Mouse (Mus musculus) kidney, embryonic 14.5 days (tissue): ENCODE data around the gene Thap2. TPM values are rescaled to one million over a fixed set of nuclear protein-coding genes. Genes with fewer than 3 reads are reported as not detected.
A peak's percentile ranks its signal among the peaks of the same experiment; 100 is the strongest.

ENCODE experiments used
- ATAC-seq: fragments of 200-750 bp; cut with Nextera tagmentation; 2 replicates; pipeline ENCODE4 v1.8.0; 2017; ENCODE audit warnings: moderate number of reproducible peaks, mild to moderate bottlenecking, moderate TSS enrichment, moderate library complexity; ENCODE audit not compliant: low FRiP score, low TSS enrichment
- H3K27ac ChIP-seq: fragments of 300-500 bp; sonication (generic); 2 replicates; pipeline ENCODE4 v1.5.1; 2014; ENCODE audit warnings: low read depth, mild to moderate bottlenecking, low read length, moderate library complexity, mixed read lengths
- H3K27me3 ChIP-seq: fragments of 300-500 bp; sonication (generic); 2 replicates; pipeline ENCODE4 v1.6.1; 2014; ENCODE audit warnings: mild to moderate bottlenecking, low read length; ENCODE audit not compliant: control insufficient read depth, insufficient read depth
- H3K36me3 ChIP-seq: fragments of 300-500 bp; sonication (generic); 2 replicates; pipeline ENCODE4 v1.6.1; 2014; ENCODE audit warnings: low read length, mixed read lengths; ENCODE audit not compliant: control insufficient read depth, insufficient read depth
- H3K4me1 ChIP-seq: fragments of 300-500 bp; sonication (generic); 2 replicates; pipeline ENCODE4 v1.6.1; 2014; ENCODE audit warnings: low read length, mixed read lengths; ENCODE audit not compliant: control insufficient read depth, insufficient read depth
- H3K4me2 ChIP-seq: fragments of 300-500 bp; sonication (generic); replicated peaks from 2 replicates; pipeline ENCODE4 v1.6.1; 2014; ENCODE audit warnings: low read depth, mild to moderate bottlenecking, low read length
- H3K4me3 ChIP-seq: fragments of 300-500 bp; sonication (generic); 2 replicates; pipeline ENCODE4 v1.5.1; 2014; ENCODE audit warnings: mild to moderate bottlenecking, low read length
- H3K9ac ChIP-seq: fragments of 300-500 bp; sonication (generic); 2 replicates; pipeline ENCODE4 v1.6.1; 2014; ENCODE audit warnings: low read depth, mild to moderate bottlenecking, low read length, moderate library complexity
- H3K9me3 ChIP-seq: fragments of 300-500 bp; sonication (generic); 2 replicates; pipeline ENCODE4 v1.6.1; 2016; ENCODE audit warnings: low read length; ENCODE audit not compliant: control insufficient read depth
- WGBS: fragments of 180-500 bp; shearing (Covaris S2); extraction: QIAGEN DNeasy Blood & Tissue Kit; methylation state at CpG from one replicate; pipeline ENCODE4 v1.1.7; 2014; 5-methylcytosine and 5-hydroxymethylcytosine counted together
- polyA plus RNA-seq: library from polyadenylated mRNA; unstranded; fragments of >200 nt; fragmentation: Nextera tagmentation; extraction: Ambion mirVana; gene quantifications from 2 replicates; pipeline ENCODE4 v1.2.1, GENCODE M21; 2014

The Thap2 gene
- polyA plus RNA-seq, 1 experiment from 2014 or later = 21.5 TPM

DNA sequence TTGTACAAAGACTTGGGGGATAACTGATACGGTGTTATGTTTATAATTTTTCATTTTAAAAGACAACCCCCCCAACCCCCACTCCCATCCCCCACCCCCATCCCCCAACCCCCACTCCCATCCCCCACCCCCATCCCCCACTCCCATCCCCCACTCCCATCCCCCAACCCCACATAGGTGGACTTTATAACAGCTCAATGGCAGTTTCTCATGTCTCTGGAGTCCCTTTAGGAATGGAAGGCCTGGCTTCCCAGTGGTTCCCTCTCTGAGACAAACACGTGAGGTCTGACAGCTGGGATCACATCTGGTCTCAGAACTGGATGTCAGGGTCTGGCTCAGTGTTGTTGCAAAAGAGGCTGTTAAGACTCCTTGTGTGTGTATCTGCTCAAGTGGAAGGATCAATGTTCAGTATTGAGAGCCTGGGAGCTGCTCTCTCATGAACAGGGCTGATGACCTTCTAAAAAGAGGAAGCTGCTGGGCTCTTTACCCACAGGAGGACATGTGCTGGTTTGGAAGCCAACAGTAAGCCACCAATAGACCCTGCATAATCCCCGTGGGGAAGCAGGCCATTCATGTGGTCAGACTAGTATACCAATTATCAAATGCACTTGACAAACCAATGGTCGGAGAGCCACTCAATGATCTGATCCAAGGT is 41.3 kb downstream of the Thap2 start:
- H3K4me3 ChIP-seq = no peak overlapping the region
- H3K4me2 ChIP-seq = no peak overlapping the region
- H3K36me3 ChIP-seq = peaks cover 11% of the 10 kb centered on the region; the same call in 1 of the 2 replicates
- no peak overlapping the region for H3K9ac ChIP-seq
- no peaks in the 10 kb centered on the region for H3K4me1 ChIP-seq
- no peak overlapping the region for H3K27ac ChIP-seq
- no peaks in the 10 kb centered on the region for H3K9me3 ChIP-seq
- ATAC-seq = no peak
- no peaks in the 10 kb centered on the region for H3K27me3 ChIP-seq
- 91% methylated on average over 4 of the region's 4 CpGs for WGBS

DNA sequence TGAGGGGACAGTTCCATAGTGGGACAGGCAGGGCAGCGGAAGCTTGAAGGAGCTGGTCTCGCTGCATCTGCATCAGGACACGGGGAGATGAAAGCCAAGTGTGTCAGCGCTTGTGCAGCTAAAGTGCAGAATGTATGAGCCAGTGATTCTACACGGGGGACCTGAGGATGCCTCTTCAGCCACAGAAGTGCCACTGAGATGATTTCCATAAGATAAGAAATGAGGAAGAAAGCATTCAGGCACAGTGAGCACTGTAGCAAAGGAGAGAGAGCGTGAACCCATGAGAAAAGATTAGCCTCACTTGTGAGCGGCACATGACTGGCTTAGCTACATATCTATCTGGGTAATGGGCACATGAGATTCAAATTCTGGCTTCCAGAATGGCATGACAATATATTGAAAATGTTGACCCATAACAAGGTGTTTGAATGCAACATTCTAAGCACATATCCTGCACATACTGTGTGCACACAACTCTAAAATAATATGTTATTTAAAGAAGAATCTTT is 44.4 kb downstream of the Thap2 start:
- H3K4me1 ChIP-seq = no peaks in the 10 kb centered on the region
- H3K4me2 ChIP-seq = no peak overlapping the region
- 92% methylated on average over 7 of the region's 7 CpGs for WGBS
- H3K9me3 ChIP-seq = no peaks in the 10 kb centered on the region
- H3K9ac ChIP-seq = no peak overlapping the region
- ATAC-seq = no peak
- no peaks in the 10 kb centered on the region for H3K27me3 ChIP-seq
- H3K4me3 ChIP-seq = no peak overlapping the region
- H3K27ac ChIP-seq = no peak overlapping the region
- peaks cover 9% of the 10 kb centered on the region; the same call in 1 of the 2 replicates for H3K36me3 ChIP-seq

DNA sequence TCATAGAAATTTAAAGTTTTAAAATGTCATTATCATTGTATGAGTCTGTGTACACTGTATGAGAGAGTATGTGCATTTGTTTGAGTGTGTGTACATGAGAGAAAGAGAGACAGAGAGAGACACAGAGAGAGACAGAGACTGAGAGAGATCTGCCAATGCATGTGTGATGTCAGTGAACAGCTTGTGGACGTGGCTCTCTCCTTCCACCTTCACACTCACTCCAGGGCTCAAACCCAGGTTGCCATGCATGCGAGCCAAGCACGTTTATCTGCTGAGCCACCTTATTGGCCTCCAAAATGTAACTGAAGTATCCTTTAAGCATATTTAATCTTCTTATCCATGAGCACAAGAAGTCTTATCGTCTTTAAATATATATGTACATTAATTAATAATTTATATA is 47.3 kb downstream of the Thap2 start:
- H3K9ac ChIP-seq = no peak overlapping the region
- 87% methylated on average over 4 of the region's 4 CpGs for WGBS
- no peak overlapping the region for H3K4me2 ChIP-seq
- no peaks in the 10 kb centered on the region for H3K9me3 ChIP-seq
- H3K4me1 ChIP-seq = no peaks in the 10 kb centered on the region
- H3K27me3 ChIP-seq = no peaks in the 10 kb centered on the region
- peaks cover 3% of the 10 kb centered on the region; the same call in 1 of the 2 replicates for H3K36me3 ChIP-seq
- no peak overlapping the region for H3K4me3 ChIP-seq
- no peak for ATAC-seq
- H3K27ac ChIP-seq = no peak overlapping the region

DNA sequence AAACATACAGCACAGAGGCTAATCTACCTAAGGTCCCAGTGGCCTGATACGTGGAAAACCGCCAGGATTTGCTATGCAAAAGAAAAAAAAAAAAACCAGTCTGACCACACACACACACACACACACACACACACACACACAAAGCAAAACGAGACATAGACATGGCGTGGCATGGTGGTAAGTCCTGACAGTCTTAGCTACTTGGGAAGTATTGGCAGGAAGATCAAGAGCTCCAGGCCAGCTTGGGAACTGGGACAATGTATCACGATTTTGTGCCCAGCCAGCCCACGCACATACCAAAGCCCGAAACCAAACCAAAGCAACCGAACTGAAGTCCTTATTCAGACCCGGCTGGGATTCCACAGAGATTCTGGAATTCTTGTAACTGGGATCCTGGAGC is 50.7 kb downstream of the Thap2 start:
- no peaks in the 10 kb centered on the region for H3K27me3 ChIP-seq
- no peak for ATAC-seq
- no peaks in the 10 kb centered on the region for H3K9me3 ChIP-seq
- H3K36me3 ChIP-seq = no peaks in the 10 kb centered on the region
- no peak overlapping the region for H3K9ac ChIP-seq
- no peak overlapping the region for H3K4me2 ChIP-seq
- H3K4me1 ChIP-seq = no peaks in the 10 kb centered on the region
- H3K27ac ChIP-seq = no peak overlapping the region
- WGBS = 87% methylated on average over 9 of the region's 9 CpGs
- no peak overlapping the region for H3K4me3 ChIP-seq

DNA sequence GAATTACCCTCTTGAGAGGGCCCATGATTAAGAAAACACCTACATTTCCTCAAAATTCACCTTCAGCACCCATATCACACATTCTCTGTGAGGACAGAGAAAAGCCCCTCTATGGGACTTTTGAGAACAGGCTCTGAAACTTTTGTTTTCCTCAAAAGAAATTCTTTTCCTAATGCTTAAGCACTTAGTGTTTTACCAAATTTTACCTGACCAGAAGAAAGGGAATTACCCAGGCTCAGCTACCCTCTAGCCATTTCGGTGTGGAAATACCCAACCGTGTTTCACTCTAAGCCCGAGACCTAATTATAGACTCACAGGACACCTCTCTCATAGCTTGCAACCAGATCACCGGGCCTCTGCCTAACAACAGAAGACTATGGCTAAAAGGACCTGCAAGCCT is 51.2 kb downstream of the Thap2 start:
- ATAC-seq = no peak
- H3K27ac ChIP-seq = no peak overlapping the region

DNA sequence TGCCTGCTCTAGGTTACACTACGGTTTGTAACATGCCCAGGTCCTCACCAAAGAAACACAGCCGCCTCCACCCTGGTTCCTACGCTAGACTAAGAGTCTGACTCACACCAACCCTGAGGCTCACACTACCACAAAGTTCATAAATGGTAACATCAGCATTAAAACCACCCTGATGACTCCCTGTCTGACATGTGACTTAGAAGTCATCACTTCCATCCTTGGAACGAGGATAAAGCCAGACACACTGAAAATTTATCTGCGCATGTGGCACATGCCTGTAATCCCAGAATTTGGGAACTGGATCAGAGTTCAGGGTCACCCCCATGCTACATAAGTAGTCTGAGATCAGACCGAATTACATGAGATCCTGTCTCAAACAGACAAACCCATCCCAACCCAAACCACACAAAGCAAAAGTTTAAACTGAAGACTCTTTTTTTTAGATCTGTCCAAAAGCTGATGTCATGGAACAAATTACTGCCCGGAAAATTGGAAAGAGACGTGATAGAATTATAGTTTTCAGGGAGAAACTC is 51.8 kb downstream of the Thap2 start:
- ATAC-seq = no peak
- H3K36me3 ChIP-seq = no peaks in the 10 kb centered on the region
- H3K9ac ChIP-seq = no peak overlapping the region
- no peak overlapping the region for H3K27ac ChIP-seq
- 78% methylated on average over 8 of the region's 8 CpGs for WGBS
- H3K4me2 ChIP-seq = no peak overlapping the region
- H3K4me1 ChIP-seq = no peaks in the 10 kb centered on the region
- no peak overlapping the region for H3K4me3 ChIP-seq
- no peaks in the 10 kb centered on the region for H3K9me3 ChIP-seq
- H3K27me3 ChIP-seq = no peaks in the 10 kb centered on the region

More for the DNA sequence above, 51.2 kb downstream of the Thap2 start:
- Histone ChIP-seq H3K9ac (no peak overlapping the region), H3K27me3 (no peaks in the 10 kb centered on the region), H3K4me3 (no peak overlapping the region), H3K9me3 (no peaks in the 10 kb centered on the region), H3K4me1 (no peaks in the 10 kb centered on the region), H3K4me2 (no peak overlapping the region), H3K36me3 (no peaks in the 10 kb centered on the region)
- WGBS = 90% methylated on average over 4 of the region's 4 CpGs

DNA sequence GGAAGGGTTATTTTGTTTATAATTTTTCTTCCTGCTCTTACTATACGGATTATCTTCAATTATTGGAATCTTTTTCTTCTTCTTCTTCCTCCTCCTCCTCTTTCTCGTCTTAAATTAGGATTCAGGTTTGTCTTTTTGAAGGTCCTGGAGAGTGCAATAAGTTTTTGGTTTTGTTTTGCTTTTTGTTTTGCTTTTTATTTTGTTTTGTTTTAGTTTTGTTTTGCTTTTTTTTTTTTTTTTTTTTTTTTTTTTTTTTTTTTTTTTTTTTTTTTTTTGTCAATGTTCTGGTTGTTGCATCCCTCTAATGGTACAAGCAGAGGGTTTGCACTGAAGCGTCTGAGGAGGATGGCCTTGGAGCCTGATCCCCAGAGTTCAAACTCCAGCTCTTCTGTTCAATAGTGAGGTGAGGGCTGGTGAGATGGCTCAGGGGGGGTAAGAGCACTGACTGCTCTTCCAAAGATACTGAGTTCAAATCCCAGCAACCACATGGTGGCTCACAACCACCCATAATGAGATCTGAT is 55.2 kb downstream of the Thap2 start:
- no peaks in the 10 kb centered on the region for H3K36me3 ChIP-seq
- no peak overlapping the region for H3K27ac ChIP-seq
- 83% methylated on average over 3 of the region's 3 CpGs for WGBS
- no peak overlapping the region for H3K9ac ChIP-seq
- no peak overlapping the region for H3K4me2 ChIP-seq
- no peak overlapping the region for H3K4me3 ChIP-seq
- no peaks in the 10 kb centered on the region for H3K27me3 ChIP-seq
- H3K9me3 ChIP-seq = no peaks in the 10 kb centered on the region
- ATAC-seq = no peak
- H3K4me1 ChIP-seq = no peaks in the 10 kb centered on the region

DNA sequence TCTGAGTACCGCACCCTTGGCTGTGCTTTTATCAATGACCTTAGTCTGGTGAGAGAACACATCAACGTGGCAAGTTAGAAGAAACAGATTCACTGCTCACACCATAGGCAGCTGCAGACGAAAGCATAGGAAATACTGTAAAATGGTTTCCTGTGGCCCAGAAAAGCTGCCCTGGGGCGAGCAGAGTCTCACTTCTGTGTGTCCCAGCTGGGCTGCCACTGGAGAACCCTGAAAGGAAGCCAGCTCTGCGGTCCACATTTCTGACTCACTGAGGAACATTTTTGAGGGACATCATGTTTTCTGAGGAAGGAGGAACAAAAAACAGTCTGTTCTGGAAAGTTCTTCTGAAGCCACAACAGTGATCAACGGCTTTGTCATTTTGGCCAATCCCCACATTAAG is 55.7 kb downstream of the Thap2 start:
- H3K27me3 ChIP-seq = no peaks in the 10 kb centered on the region
- H3K4me1 ChIP-seq = no peaks in the 10 kb centered on the region
- H3K9me3 ChIP-seq = no peaks in the 10 kb centered on the region
- H3K9ac ChIP-seq = no peak overlapping the region
- ATAC-seq = no peak
- no peaks in the 10 kb centered on the region for H3K36me3 ChIP-seq
- 80% methylated on average over 6 of the region's 6 CpGs for WGBS
- H3K4me3 ChIP-seq = no peak overlapping the region
- no peak overlapping the region for H3K27ac ChIP-seq
- H3K4me2 ChIP-seq = no peak overlapping the region

DNA sequence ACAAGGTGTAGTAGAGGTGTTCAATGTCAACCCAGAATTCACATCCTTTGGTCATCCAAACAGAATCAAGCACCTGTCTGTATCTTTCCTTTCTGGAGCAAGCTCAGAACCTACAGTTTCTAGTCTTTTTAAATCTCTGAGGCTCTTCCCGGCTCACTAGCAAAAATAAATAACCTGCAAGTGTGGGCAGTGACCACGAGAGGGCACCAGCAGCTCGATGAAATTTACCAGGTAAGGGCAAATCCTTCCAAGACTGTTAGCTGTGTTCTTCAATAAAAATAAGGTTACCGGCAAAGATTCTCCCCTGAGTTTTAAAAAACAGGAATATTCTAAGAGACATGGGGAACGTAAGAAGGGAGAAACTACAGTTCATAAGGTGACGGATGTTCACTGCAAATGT is 60.9 kb downstream of the Thap2 start:
- no peak overlapping the region for H3K27ac ChIP-seq
- ATAC-seq = peak; percentile 44; the same call in 1 of the 2 replicates
- H3K27me3 ChIP-seq = no peaks in the 10 kb centered on the region
- H3K9me3 ChIP-seq = no peaks in the 10 kb centered on the region
- no peak overlapping the region for H3K4me3 ChIP-seq
- H3K4me2 ChIP-seq = no peak overlapping the region
- 10% methylated on average over 6 of the region's 6 CpGs for WGBS
- H3K4me1 ChIP-seq = no peaks in the 10 kb centered on the region
- no peaks in the 10 kb centered on the region for H3K36me3 ChIP-seq
- H3K9ac ChIP-seq = no peak overlapping the region
